Mouse (Mus musculus) testis, postnatal 14 days (tissue): ENCODE results near the gene Ube3a.

Experiments
- DNase-seq: peaks from one replicate; pipeline ENCODE4 v3.0.0; 2021; ENCODE audit warnings: low spot score

Ube3a gene

DNA sequence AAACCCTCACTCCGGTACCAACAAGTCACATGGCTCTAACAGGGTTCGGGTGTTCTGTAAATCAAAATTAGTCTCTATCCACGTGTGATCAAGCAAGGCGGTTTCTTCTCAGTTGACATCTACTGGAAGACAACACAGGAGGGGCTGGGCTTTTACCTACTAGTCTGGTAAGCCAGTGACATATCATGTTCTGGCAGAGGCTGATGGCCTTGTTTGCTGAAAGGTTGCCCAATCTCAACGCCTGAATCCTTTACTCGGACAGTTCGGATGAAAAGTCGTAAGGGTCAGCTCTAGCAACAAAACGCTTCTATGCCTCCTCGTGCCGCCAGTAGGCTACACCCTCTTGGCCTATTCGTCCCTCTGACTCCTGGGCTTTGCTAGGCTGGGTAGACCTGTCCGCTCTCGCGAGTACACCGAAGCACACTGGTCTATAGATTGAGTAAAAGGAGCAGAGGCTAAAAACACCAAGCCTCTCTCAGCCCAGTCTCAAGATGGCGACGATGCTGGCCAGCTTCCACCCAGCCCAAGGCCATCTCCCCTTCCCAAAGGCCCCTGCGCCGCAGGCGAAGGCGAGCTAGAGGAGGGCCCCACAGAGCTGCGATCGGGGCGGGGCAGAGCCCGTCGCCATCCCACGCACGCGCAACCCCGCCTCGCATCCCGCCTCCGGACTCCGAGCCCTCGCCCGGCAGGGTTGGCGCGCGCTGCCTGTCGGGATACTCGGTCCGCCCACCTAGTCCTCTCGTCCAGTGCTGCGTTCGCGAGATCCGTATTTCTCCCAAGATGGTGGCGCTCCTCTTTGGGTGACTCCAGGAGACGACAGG, at the start of gene Ube3a:
Gene Ube3a (plus strand): TSS at position 706 of the 821 bp plus-strand sequence.
- DNase-seq = peak; percentile 98

DNA sequence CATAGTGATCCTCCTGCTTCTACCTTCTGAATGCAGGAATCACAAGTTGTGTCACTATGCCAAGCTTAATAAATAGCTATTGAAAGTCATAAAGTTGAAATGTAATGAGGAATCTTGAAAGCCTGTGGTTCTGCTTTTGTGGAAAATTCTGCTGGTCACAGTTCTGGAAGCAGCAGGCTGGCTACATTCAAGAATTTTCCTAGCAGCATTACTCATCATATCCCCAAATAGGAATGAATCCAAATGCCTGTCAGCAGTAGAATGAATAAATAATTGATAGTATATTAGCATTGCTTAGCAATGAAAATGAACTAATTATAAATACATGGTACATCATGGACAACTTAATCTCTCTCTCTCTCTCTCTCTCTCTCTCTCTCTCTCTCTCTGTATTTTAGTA, 35.7 kb upstream of the Ube3a start:
- no peak for DNase-seq

- DNase-seq = no peak
Measured at GRCm38 (mm10) chr7:59214911-59215310, 13.6 kb upstream of the Ube3a start.

- DNase-seq = no peak
Measured at GRCm38 (mm10) chr7:59221244-59221643, 7.3 kb upstream of the Ube3a start.

DNA sequence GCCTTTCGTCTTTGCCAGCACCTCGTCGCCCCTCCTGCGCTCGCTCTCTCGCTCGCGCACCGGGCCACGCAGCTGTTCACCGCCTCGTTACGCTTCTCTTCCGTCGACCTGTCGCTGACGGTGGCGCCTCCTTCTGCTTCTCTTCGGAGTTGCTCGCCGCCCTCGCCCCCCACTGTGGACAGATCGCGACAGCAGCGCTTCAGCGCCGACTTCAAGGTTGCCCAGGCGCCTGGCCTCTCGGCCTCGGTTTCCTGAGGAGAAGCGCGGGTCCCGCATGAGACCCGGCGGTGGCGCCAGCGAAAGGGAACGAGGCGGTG, 274 bp downstream of the Ube3a start:
- DNase-seq = no peak

DNA sequence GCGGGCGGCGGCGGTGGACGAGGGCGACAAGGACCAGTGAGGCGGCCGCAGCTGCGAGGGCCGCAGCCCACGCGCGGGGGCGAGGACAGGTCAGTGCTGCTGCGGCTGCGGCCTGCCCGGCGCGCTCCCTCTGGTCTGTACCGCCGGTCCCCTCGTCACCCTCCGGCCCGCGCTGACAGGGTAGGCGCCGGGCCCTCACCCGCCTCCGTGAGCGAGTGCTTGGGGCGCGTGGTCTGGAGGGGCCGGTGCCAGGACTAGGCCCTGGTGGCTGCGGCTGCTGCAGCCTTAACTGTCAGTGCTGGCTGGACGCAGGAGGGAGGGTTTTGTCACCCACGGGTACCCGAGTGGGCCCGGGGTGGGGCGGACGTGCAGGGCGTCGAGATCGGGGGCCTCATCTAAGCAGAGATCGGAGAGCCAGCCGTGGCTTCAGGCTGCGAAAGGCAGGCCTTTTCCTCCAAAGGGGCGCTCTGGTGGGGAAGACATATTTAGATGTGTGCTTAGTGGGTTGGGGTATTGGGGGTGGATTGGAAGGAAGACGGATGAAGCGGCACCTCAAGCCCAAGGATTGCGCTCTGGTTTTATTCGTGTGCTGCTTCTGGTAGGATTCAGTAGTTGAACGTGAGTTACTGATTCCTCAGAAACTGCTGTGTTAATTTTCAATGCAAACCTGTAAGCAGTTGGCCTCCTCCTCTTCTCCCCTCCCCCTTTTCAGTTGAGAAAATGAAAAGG, 797 bp downstream of the Ube3a start:
- peak; percentile 84 for DNase-seq

DNA sequence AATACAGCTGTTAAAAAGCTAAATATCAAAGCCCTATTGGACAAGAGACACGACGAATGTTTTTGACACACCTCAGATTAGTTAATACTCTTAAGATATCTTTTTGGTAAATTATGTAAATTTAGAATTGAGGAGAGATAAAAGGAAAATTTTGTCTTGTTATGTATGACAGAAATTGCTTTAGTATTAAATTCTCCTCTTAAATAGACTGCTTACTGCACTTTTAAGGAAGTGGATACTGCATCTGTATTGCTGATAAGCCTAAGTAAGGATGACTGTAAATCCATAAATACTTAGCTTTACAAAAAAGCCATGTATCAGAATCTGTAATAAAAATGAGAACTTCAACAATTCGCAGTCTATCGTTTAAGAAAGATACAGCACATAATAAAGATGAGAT, 1.8 kb downstream of the Ube3a start:
- DNase-seq = no peak

GRCm38 (mm10) chr7:59230768-59231167, 2.2 kb downstream of the Ube3a start:
- no peak for DNase-seq

DNA sequence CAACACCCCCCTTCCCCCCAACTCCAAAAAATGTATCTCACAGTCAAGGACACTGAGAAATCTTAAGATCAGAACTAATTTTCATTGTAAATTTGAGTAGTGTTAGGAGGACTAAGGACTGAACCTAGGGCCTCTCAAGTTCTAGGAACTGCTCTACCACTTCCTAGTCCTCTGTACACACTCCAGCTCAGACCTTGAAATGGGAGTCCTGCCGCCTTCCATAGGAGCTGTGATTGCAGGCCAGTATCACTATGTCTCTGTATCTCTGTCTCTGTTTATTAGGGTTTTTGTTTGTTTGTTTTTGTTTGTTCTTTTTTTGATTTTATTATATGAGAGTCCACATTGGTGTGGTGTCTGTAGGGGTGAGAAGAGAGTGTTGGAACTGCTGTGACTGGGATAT, 3.4 kb downstream of the Ube3a start:
- DNase-seq = no peak

DNA sequence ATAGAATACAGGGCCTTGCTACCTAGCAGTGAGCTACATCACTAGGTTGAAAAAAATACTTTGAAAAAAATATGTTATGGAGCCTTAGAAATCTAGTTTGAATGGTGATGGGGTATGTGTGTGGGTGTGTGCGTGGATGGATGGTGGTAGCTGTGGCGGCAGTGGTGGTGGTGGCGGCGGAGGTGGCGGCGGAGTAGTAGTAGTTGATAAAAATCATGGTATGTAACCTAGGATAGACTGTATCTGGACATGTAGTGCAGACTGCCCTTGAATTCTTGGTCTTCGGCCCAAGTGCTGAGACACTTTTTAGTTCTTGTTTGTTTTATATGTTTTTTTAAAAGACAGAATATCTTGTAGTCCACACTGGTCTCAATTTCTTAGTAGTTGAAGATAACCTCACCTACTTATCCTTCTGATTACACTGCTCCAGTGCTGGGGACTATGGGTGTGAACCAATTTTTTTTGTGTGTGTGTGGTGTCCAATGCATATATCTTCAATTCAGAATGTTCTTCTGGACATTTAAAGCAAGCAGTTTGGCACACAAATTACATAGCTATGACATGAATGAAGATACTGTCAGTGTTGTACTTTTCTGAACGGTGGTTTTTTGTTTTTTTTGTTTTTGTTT, 6.3 kb downstream of the Ube3a start:
- no peak for DNase-seq

DNA sequence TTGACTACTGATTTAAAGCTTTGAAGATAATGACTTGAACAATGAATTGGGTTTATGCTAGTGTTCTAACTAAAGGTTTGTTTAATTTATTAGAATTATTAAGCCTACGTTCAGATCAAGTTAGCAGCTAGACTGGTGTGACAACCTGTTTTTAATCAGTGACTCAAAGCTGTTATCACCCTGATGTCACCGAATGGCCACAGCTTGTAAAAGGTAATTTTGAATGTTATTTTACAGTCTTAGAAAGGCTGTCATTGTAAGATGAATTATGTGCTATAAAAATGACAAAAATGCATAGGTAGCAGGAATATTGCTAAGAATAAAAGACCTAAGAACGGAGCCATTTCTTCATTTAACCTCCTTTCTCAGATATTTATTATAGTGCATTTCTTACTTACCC, 14.7 kb downstream of the Ube3a start:
- no peak for DNase-seq

DNA sequence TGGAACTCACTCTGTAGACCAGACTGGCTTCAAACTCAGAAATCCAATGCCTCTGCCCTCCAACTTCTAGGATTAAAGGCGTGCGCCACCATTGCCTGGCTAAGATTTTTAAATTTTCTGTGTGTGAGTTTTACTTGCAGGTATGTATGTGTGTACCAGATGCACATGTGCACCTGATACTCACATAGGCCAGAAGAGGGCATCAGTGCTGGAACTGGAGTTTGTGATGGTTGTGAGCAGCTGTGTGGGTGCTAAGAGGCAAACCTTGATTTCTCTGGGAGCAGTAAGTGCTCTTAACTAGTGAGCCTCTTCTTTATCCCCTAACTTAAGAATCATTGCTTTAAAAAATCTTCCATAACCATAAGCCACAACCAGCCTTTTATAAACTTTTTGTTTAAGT, 17.0 kb downstream of the Ube3a start:
- no peak for DNase-seq

GRCm38 (mm10) chr7:59253373-59253772, 24.8 kb downstream of the Ube3a start:
- DNase-seq = no peak

GRCm38 (mm10) chr7:59265538-59265937, 37.0 kb downstream of the Ube3a start:
- DNase-seq = no peak

DNA sequence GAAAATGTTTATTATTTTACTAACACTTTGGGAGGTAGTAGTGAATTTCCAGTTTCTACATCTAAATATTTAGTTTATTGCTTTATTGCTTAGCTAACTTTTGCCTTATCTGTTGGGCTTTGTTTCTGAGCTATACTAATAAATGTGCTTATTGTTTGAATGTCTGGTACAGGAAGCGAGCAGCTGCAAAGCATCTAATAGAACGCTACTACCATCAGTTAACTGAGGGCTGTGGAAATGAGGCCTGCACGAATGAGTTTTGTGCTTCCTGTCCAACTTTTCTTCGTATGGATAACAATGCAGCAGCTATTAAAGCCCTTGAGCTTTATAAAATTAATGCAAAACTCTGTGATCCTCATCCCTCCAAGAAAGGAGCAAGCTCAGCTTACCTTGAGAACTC, 43.2 kb downstream of the Ube3a start:
- DNase-seq = no peak

GRCm38 (mm10) chr7:59312576-59312975, 84.0 kb downstream of the Ube3a start:
- no peak for DNase-seq

DNA sequence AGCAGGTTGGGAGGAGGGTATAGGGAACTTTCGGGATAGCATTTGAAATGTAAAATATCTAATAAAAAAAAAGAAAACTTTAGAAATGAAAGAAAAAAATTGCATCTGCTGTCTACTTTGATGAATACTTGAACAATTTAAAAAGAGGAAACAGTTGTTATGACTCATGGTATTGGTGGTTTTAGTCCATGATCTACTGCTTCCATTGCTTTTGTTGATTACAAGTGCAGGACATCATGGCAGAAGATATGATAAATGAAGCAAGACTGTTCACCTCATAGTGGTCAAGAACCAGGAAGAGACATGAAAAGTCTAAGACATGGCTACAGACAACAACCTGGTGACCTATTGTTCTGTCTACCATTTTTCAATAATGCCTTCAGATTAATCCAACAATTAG, 94.2 kb downstream of the Ube3a start:
- DNase-seq = no peak
